Mouse (Mus musculus) lung, postnatal 0 days (tissue): ENCODE results near the gene Tns4.

ENCODE experiments used
- CTCF ChIP-seq: IDR thresholded peaks from 2 replicates; pipeline ENCODE4 v1.5.1; 2016; ENCODE audit warnings: antibody characterized with exemption, mild to moderate bottlenecking
- EP300 ChIP-seq: IDR thresholded peaks from 2 replicates; pipeline ENCODE4 v1.6.1; 2016; ENCODE audit warnings: antibody characterized with exemption, mild to moderate bottlenecking, control low read depth

DNA sequence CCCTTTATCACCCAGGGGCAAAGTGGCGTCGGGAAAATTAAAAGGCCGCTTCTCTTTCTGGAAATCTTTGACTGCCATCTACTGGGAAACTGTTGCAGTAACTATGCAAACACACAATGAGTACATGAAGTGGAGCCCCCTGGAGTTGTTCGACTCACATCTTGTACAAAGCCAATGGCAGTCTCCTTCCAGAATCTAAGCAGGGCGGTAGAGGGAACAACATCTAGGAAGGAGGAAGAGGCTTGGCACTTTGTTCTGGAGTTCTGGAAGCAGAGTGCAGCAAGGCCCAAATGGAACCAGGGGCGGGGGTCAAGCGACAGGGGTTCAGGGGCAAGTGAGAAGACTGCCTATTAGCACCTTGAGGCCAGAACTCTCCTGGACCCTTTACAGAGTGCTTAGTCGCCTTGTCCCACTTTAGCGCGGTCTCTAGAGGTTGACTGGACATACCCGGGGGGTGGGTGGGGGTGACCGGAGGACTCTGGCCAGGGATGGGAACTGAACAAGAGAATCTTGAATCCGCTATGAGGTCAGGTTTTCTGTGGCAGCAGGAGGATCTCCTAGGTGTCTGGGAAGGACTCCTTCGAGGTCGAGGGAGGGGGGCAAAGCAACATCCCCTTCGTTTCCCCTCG, 48.6 kb downstream of the Tns4 start:
- TF ChIP-seq CTCF (peak; percentile 82), EP300 (0 out of 2 replicates have a peak, but pooled peaks have one; percentile 10)
